Mouse (Mus musculus) adrenal gland, adult 2 months (tissue): ENCODE data around the gene Col13a1. TPM values are rescaled to one million over a fixed set of nuclear protein-coding genes. Genes with fewer than 3 reads are reported as not detected.
A peak's percentile ranks its signal among the peaks of the same experiment; 100 is the strongest.

Experiments
- DNase-seq: peaks from one replicate; pipeline ENCODE4 v3.0.0; 2021
- polyA plus RNA-seq: library from polyadenylated mRNA; depleted of rRNA; stranded (reverse); fragments of >200 nt; gene quantifications from 2 replicates; pipeline ENCODE4 v1.2.3, GENCODE M21; 2012; rRNA removed
- total RNA-seq, 2 experiments: library from RNA; stranded (reverse); gene quantifications; 2 replicates each; pipeline ENCODE4 v1.2.3; 2021

Gene Col13a1
- total and polyA plus RNA-seq, 3 experiments = 2.7 to 9.0 (median 5.7) TPM

DNA sequence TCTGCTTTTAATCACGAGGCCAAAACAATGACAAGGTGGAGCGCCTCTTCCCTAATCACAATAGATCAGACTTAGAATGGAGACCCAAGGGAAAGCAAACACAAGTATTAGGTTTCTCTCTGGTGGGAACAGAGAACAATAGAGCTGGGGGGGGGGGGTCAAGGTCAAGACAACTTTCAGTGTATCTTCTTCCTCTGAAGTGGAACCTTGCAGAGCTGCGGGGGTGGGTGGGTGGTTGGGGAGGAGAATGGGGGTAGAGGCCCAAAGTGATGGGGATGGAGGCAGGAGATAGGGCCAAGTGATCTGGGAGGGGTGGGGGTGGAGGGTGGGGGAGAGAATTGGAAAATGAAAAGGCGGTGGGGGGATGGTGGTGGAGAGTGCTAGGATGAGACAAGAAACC is 149.9 kb downstream of the Col13a1 start:
- DNase-seq = no peak

DNA sequence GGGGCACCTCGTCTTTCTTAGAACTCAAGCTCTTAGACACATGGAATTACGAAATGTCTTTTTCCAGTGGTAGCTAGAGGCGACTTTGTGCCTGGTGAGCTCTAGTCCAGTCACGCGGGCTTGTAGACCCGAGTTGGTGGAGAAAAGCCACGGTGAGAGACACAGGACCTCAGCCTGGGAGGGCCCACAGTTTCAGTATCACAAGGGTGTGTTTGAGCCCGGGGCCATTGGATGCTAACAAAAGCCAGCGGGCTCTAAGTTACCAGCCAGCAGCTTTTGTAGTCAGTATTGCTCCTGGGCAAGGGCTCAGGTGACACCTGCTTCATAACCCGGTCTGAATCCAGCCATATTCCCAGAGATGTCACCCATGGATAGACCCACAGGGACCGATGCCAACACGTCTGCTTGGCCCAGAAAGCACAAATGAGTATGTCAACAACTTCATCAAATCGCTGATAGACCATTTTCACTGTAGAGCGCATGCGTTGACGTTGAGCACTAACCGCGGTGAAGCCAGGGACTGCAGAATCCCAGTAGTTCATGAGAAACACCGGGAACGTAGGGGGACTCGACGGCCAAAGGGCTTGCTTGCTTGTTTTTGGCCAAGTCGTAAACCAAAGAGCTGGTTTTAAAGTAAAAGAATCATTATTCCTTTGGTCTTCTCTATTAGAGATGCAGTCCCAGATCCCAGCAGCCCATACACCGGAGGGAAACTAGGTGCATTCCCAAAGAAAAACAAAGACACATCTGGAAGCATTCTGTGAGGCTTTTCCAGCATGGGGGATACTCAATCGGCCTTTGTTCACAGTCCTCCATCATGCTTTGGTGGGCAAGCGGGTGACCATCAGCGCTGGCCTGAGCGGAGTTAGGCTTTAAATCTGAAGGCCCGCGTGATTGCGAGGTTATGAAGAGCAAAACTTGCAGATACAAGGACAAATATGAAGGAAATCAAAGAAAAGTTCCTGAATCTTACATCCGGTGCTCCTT is 150.7 kb downstream of the Col13a1 start:
- no peak for DNase-seq

DNA sequence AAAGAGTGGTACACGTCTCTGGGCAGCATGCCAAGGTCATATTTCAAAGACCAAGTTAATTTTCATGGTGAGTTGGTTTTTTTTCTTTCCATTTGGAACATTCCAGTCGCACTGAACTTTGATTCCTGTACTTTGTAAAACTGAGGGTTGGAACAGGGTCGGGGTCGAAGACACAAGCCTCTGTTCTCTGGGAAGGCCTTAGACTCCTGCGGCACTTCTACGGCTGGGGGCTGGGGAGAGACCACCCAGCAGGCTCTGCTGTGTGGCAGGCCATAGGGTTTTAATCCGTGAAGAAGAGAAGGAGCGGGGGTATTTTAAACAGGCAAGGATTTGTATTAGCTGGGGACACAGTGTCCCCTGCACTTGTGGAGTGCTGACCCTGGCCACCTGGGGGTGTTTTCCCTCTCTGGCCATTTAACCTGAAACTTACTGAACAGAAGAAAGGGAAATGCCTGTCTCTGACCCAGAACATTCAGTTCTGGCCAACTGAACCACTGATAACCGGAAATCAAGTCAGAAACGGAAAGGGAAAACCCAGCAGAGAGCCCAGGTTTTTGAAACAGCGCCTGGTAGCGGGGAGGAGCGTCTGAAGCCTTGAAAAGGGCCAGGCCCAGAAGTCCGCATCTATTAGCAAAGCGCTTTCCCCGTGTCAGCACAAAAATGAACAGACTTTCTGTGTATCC is 152.0 kb downstream of the Col13a1 start:
- peak; percentile 30 for DNase-seq

DNA sequence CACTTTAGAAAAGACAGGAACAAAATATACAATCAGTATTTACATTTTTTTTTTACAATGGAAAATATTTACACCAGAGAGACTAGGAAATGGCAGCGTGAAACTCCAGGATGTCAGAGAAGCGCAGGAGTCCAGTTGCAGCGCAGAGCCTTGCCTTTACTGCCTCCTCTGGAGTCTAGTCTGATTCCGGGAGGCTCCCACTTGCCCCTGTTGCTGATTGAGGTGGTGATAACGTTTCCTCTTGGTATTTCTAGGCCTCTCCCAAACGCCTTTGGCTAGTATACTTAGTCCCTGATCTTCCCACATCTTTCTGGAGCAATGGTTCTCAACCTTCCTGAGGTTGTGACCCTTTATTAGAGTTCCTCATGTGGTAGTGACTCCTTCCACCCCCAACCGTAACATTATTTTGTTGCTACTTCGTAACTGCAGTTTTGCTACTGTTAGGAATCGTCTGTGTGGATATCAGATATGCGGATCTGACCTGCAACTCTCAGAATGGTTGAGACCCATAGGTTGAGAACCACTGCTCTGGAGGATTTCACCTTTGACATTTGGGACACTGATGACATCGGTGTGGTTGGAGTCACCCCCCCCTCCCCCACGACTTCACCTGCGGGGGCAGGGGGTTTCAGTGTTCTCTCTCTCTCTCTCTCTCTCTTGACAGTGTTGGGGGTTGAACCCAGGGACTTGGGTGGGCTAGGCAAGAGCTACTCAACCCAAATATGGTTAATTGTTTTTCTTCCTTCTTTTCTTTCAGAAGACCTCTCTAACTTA is 152.7 kb downstream of the Col13a1 start:
- no peak for DNase-seq

GRCm38 (mm10) chr10:61825536-61825935 is 153.4 kb downstream of the Col13a1 start:
- DNase-seq = no peak

DNA sequence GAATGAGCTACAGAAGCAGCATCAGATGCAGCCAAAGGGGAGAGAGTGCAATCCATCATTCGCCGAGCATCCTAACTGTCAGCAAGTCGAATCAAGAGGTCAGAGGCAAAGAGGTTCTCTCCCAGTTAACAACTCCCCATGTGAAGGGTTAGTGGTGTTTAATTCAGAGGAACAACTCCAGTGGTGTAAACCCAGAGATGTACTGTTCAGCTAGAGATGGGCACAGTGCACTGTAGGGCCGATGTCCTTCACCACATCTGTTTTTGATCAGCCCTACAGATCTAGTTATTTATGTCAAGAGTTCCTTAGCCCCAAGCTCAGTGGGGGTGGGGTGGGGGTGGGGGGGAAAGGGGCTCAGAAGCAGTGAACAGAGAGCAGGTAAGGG is 155.2 kb downstream of the Col13a1 start:
- DNase-seq = no peak

- DNase-seq = no peak
Measured at GRCm38 (mm10) chr10:61822968-61823730, 155.8 kb downstream of the Col13a1 start.

DNA sequence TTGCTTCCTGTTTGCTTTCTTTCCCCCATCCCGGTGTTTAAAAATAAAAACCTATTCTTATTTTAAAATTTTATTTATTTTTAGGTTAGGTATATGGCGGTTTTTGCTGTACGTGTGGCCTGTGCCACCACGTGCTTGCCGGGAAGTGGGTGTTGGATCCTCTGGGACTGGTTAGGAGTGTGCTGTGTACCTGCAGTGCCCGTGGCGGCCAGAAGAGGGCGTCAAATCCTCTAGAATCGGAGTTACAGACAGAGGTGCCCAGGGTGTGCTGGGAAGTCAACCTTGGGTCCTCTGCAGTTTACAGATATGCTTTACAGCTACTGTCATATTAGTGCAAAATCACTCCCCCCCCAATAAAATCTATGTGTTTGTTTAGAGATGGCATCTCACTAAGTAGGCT is 158.9 kb downstream of the Col13a1 start:
- DNase-seq = no peak

DNA sequence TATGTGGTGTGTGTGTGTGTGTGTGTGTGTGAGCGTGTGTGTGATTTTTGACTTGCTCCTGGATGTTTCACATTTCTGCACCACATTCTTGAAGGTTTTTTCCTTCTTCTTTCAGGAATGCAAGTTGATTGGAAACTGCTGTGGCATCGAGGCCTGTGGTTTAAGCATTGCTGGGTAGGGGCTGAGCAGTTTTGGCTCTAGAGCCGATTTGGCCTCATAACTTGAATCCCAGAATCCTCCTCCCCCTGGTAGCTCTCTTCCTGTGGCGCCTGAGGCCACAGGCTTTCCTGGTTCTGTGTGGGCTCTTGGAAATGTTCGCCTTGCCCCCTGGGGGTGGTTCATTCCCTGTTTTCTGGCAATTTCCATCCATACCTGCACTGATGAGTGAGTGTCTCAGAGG is 166.9 kb downstream of the Col13a1 start:
- DNase-seq = no peak

- DNase-seq = no peak
Measured at GRCm38 (mm10) chr10:61798133-61798576, 180.8 kb downstream of the Col13a1 start.

DNA sequence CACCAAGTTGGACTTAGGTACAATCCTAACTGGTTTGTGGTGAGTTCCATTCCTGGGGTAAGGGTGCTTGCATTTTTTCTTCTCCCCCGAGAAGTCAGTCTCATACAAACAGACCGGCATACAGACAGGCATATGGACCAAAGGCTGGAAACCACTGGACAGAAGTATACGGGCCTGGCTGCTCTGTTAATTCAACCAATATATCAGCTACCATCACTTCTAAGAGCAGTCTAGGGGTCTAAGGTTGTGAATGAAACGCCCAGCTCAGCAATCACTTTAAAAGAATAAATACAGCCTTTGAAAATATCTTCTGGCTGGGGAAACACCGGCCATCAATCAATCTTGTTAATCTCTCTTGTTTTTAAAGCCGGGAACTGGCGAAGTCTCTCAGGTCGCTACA is 183.4 kb downstream of the Col13a1 start:
- DNase-seq = no peak

- DNase-seq = no peak
Measured at GRCm38 (mm10) chr10:61794971-61795370, 183.9 kb downstream of the Col13a1 start.

DNA sequence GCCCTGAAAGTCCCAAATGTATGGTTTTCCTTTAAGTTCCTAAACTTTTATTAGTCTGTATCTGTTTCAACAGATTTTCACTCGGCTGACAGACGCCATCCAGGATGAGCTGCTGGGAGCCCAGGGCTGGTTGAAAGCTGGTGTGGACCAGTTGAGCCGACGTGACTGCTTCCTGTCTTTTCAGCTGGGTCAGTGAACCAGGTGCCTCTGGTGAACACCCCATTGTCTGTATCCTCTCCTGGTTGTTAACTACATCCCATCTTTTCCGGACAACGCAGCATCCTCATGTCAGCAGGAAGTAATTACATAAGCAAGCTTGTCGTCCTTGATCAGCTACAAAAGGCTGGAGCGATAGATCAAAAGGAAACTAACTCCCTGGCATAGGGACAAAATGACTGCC is 185.9 kb downstream of the Col13a1 start:
- DNase-seq = no peak

DNA sequence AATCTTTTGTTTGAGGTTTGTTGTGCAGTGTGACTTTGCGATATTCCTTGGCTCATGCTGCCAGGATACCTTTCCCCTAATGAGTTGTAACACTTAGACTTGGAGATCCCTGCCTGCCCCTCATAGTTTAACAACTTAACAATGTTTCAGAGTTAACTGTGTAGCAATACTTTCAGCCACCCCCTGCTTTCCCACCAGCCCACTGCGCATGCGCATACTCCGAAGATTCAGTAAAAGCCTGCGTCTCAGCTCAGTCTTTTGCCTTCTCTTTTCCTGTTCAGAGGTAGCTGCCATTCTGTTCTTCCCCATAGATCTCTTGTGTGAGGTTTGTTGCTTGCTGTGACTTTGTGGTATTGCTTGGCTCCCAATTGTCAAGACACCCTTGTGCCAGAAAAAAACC is 190.4 kb downstream of the Col13a1 start:
- no peak for DNase-seq

Other genes with a start within 250 kb of the Col13a1 start
- gene H2afy2, start 195.0 kb downstream of the Col13a1 start, total RNA-seq = 10 to 100 TPM in 1 of 2 experiments, 1 to 10 TPM in 1; 5.9 to 10.5 TPM
- 4.2 and 5.2 TPM in 2 replicates for gene H2afy2, start 195.0 kb downstream of the Col13a1 start, polyA plus RNA-seq
- not detected for gene Neurog3, start 154.0 kb upstream of the Col13a1 start, total RNA-seq
- 0.07 TPM in 1 of 2 replicates, not detected in the other for gene Neurog3, start 154.0 kb upstream of the Col13a1 start, polyA plus RNA-seq
- 1 to 10 TPM; 4.1 to 5.6 TPM for gene Fam241b, start 164.8 kb upstream of the Col13a1 start, total RNA-seq
- gene Fam241b, start 164.8 kb upstream of the Col13a1 start, polyA plus RNA-seq = 5.6 and 7.4 TPM in 2 replicates